Mouse (Mus musculus) adrenal gland, adult 8-10 months (tissue): ENCODE data around the gene St3gal2. TPM values are rescaled to one million over a fixed set of nuclear protein-coding genes. Genes with fewer than 3 reads are reported as not detected.
"Not testable (repeated sequence)": the region's sequence is repeated elsewhere in the genome, so short reads cannot be mapped to it uniquely, and the experiment has no call there.

Experiments
- DNase-seq: peaks from one replicate; pipeline ENCODE4 v3.0.0; 2022
- total RNA-seq, 4 experiments: library from RNA; stranded (reverse); gene quantifications; 2 replicates each; pipeline ENCODE4 v1.2.4; 2022

St3gal2 gene
- total RNA-seq = 10 to 100 TPM; 19.1 to 41.1 (median 27.7) TPM

DNA sequence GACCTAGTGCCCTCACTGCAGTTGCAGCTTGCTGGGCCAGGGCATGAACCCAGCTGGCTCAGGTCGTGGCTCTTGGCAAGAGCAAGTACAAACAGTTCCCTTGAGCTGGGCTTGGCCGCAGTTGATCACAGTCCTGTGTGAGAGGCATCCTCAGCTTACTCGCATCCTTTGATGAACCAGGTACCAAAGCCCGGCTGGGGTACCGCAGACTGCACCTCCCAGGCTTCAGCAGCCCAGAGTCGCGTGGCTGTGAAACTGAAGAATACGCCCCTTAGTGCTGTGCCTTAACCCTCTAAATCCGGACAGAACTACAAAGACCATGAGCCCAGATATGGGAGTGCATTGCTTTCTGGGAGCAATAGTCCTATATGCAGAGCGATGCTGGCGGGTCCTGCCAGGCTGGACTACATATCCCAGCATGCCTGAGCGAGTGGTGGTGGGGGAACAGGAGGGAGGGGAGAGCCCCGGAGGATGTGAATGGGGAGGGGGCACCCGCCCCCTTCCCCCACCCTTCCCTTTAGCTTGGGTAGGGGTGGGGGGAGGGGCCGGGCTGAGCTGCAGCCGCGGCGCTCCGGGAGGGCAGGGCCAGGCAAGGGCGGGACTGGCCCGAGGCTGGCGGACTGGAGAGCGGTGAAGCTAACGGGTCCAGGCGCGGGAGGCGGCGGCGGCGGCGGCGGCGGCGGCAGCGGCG, at the start of gene St3gal2:
St3gal2 (plus strand) TSS at position 582 of the 691 bp plus-strand sequence.
- peak; percentile 89 for DNase-seq

DNA sequence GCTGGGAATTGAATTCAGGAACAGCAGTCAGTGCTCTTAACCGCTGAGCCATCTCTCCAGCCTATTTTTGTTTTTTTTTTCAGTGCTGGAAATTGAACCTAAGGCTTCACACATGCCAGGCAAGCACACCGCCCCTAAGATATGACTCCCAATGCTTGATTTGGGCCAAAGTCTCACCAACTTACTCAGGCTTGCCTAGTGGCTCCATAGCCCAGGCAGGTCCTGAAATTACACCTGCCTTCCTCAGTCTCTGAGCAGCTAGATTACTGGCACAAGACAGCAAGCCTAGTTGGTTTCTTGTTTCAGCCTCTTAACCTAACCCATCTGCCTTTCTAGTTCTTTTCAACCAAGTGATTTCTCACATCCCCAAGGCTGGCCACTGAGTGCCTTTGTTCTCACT, 49.2 kb upstream of the St3gal2 start:
- DNase-seq = no peak

DNA sequence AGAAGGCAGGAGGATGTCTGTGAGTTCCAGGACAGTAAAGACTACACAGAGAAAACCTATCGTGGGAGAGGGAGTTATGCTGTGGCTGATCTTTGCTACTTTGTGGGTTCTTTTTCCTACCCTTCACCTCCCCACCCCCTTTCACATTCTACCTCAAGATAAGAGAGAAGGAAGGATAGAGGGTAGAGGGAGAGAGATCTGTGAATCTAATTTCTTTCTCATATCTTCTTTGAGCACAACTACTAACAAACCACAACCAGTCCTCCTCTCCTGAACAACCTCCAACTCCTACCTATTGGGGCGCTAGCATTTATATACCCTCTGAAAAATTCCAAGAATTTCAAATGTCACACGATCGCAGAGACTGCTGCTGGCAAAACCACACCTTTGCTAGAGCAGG, 41.9 kb upstream of the St3gal2 start:
- DNase-seq = no peak

DNA sequence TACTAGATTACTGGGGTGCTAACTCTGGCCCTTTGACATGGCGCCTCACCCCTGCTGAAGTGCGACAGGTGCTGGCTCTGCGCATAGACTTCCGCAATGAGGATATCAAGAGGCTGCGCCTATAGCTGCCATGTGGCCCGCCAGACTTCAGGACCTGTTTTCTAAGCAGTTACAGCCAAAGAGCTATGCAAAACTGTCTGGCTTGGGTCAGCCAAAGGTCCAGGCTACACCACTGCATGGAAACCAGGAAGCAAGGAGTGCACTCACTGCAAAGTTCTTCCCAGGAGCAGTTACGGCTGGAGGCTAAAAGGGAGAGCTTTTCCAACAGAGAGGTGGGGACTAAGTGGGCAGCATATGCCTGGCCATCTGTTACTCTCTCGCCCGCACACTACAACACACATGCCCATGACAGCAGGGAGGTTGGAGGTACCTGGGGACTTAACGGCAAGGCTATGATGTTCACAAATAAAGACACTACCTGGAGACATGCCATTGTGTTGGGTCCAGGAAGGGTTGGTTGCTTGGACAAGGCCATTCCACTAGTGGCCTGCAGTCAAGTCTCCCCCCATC, 37.9 kb upstream of the St3gal2 start:
- no peak for DNase-seq

DNA sequence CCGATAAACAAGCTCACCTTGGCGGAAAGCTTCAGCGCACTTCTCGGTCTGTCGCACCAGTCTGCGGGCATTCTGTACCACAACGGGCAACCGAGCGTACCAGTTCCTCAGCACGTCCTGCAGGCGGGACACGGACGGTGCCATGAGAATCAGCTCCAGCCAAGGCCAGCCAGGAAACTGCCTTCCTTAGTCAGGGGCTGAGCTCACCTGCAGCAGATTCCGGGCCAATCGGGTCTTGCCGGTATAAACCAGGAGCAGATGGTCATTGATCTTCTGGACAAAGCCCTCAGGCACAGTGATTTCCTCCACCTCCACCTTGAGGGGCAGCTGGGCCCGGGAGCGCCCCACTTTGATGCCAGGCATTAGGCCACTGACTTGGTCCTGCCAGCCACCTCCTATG, 35.9 kb upstream of the St3gal2 start:
- no peak for DNase-seq

DNA sequence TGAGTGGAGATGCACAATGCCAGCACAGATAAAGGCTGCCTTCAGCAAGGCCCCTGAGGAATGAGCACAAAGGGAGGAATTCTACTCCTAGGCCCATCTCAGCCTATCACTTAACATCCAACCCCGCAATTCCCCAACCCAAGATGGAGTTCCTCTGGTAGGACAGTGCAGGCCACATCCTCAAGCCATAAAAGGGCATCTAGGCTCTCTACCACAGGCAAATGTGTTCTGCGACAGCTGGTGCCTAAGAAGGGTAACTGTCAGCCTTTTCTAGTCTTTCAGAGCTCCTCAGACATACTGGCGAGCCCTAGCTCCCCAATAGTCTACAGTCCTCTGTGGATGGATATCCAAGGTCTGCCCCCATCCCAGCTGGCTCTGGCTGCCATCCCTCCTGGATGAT, 33.1 kb upstream of the St3gal2 start:
- no peak for DNase-seq

DNA sequence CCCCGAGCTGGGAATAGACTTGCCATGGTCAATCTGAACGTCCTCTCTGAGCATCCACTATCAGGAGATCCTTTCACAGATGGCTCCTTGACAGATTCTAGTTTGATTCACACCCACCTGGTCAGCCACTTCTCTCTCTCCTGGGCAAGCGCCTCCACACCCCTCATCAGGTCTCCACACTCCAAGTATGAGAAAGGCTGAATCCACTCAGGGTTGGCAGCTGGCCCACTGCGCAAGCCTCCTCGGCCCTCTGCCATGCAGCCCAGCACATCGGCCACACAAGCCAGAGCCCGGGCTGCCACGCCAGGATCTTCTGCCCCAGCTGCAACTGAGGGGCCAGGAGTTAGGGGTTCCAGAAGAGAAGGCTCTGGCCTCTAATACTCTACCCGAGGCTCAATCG, 32.2 kb upstream of the St3gal2 start:
- DNase-seq = no peak

DNA sequence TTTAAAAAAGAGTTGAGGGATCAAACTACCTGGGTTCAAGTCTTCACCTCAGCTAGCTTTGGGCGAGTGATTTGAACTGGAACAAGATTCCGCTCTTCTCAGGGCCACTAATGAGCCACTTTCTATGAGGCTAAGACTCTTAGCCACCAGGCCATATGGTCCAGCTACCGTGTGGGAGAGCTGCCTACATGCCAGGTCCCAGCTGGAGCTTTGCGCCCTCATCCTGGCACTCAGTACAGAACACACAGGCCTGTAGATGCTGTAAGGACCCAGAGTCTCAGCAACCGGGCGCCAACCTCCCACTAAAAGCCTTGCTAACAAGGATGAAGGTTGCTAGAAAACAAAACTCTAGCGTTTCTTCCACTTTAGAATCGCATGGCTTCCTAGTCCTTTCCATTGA, 31.3 kb upstream of the St3gal2 start:
- DNase-seq = no peak

DNA sequence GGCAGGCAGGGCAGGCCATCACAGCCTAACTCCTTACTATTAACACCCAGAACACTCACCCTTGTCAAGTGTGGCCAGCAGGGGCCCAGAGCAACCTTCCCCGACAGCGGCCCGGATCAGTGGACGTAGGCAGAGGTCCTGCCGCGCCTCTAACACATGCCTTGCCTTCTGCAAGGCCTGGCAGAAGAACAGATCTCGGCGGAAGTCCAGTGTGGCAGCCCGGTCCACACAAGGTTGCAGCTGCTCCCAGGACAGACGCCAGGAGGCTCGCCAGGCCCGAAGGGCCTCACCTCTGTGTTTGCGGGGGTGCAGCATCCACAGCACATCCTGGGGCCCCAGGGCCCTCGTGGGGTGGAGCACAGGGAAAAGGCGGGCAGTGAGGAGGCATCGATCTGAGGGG, 30.9 kb upstream of the St3gal2 start:
- DNase-seq = no peak

DNA sequence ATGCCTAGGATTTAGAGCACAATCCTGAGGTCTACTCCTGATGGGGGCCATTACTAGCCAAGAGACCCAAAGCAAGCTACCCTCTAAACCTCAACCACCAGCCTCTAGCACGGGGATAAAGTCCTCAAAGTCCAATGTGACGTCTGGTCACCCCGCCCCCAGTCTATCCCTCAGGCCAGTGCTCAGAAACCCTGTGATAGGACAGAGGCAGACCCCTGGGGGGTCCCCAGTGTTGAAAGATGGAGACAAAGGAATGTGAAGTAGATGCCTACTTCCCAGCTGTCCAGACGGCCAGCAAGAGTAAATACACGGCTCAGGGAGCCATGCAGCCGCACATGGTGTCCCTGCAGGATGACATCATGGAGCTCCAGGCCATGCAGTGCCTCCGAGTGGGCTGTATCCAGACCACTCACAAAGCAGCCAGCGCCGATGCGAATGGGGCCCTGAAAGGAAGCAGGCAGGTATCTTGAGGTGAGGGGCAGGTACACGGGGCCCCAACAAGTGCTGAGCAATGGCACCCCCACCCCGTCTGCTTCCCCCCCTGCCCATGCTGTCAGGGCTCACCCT, 29.7 kb upstream of the St3gal2 start:
- DNase-seq = no peak

DNA sequence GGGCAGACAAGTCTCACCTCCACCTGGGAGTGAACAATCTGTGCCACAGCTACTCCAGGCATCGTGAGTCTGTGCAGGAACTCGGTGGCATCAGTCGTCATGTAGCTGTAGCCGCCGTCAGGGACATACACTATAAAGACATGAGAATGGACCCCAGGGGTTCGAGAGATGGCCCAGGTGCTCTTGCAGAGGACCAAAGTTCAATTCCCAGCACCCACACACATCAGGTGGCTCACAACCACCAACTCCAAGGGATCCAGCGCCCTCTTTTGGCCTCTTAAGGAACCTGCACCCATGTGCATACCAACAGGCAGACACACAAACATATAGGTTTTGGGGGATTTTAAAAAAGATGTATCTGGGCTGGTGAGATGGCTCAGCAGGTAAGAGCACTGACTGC, 27.7 kb upstream of the St3gal2 start:
- no peak for DNase-seq

DNA sequence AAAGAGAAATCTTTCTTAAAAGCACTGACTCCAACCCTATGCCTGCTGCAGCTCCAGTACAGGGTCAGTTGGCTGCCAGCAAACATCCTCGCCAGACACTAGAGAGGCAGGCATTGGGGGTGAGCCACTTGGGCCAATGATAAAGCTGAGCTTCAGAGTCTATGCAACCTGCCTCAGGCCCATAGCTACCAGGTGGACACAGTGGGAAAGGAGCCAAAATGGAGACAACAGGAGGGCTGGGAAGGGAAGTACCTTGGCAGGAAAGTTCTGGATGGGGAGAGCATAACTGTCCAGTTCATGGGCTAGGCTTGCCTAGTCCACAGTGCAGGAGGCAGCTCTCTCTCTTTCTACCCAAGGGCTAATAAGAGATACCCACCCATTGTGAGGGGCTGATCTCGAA, 26.8 kb upstream of the St3gal2 start:
- DNase-seq = no peak

DNA sequence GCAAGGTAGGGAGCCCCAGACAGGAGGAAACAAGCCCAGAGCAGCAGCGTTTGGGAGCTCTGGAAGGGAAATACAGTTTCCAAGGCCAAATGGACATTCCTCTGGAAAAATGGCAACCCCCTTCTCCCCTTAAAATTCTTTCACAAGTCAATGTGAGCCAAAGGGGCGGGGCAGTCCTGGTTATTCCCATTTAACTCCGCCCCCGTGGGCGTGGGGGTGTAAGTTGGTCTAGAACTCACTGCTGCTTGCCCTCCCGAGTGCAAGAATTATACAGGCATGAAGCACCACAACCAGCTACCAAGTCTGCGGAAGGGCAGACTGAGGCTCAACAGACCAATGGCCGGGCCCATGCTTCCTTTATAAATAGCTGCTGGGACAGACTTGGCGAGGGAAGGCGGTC, 24.9 kb upstream of the St3gal2 start:
- no peak for DNase-seq

DNA sequence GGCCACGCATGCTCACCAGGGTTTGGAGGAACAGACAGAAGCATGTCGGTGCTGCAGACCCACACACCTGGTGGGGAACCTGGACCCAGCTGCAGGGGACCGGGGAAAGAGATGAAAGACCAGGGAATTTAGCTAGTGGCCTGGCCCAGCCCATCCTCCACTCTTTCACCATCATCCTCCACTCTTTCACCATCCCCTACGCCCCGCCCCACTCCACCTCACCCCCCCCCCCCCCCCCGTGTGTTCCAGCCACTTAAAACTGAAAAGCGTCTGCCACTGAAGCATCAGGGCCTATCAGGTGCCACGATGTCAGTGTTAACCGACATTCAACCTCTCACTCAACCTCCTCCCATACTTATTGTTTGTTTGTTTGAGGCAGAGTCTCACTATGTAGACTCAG, 24.5 kb upstream of the St3gal2 start:
- no peak for DNase-seq

DNA sequence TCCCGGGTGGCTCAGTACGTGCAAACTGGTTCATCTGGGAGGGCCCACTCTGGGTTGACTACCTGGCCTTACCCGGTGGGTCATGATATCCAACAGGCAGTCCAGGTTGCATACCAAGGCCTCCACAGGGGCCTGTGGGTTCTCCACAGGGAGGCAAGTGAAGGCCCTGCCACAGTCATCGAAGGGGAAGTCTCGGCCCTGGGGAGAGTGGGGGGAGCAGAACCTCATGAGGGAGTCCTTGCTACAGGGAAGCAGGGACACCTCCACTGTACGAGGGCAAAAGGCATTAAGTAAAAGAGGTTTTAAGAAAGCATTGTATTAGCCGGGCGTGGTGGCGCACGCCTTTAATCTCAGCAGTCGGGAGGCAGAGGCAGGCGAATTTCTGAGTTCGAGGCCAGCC, 23.9 kb upstream of the St3gal2 start:
- no peak for DNase-seq

DNA sequence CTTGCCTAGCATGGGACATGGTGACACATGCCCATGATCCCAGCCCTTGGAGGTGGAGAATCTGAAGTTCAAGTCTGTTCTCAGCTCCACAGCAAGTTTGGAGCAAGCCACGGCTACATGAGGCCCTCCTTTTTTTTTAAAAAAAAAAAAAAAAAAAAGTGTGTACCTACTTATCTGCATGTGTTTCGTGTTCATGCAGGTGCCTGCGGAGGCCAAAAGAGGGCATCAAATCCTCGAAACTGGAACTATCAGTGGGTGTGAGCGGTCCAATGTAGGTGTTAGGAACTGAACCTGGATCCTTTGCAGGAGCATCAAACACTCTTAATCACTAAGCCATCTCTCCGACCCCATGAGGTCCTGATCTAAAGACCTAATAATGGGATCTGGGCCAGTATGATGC, 22.2 kb upstream of the St3gal2 start:
- no peak for DNase-seq

DNA sequence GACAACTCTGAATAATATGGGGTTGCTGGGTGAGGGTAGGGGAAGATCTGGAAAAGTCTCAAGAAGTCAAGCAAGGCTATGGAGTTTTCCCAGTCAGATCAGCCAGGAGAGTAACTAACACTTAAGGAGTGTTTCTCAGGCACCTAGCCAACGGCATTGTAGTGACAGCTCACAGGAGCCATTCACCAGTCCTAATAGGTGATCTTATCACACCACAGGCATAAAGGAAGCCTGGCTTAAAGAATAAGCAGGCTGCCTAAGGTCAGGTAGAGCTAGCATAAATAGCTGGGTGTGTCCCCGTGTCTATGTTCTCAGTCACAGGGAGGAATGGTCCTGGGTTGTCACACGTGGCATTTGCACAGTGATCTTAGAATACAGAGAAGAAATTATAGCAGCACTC, 18.7 kb upstream of the St3gal2 start:
- DNase-seq = no peak

DNA sequence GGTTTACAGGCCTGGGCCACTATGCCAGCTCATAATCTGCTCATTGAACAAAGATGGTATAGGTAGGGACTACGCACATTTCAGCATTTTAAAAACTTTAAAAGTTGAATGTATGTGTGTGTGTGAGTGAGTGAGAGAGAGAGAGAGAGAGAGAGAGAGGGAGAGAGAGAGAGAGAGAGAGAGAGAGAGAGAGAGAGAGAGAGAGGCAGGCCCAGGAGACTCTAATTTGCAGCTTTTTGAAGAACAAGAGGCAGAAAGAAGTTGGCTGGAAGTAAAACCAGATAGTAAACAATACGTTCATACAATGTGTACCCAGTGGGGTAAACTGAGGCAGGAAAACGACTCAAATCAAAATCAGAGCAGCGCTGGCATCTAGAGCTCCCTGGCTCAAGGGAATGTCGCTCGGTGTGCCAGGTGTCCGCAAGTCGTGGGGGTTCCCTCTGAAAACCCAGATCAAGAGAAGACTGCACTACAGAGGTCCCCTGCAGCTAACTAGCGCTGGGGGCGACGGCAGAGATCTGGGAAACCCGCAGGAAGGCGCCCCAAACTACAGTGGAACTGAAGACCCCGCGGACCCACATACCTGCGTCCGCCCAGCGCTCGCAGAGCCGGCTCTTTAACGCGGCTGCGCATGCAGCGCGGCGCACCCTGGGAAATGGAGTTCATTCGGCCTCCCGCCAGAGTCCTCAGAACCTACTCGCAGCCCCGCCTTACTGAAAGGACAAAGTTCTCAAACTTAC, 17.7 kb upstream of the St3gal2 start, which contains the start of gene Fuk:
Fuk (minus strand) TSS at position 650 of the 740 bp plus-strand sequence.
- peak; percentile 68 for DNase-seq

DNA sequence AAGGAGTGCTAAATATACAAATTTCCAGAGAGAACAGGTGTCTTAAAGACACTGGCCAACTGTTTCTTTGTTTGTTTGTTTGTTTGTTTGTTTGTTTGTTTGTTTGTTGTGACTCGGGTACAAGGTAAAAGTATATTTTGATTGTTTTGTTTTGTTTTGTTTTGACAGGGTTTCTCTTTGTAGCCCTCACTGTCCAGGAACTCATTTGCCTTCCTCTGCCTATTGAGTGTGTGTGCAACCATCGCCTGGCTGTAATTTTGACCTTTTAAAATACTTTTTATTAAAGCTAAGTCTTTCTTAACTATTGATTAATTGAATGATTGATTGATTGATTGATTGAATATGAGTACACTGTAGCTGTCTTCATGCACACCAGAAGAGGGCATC, 17.1 kb upstream of the St3gal2 start:
- no peak for DNase-seq

DNA sequence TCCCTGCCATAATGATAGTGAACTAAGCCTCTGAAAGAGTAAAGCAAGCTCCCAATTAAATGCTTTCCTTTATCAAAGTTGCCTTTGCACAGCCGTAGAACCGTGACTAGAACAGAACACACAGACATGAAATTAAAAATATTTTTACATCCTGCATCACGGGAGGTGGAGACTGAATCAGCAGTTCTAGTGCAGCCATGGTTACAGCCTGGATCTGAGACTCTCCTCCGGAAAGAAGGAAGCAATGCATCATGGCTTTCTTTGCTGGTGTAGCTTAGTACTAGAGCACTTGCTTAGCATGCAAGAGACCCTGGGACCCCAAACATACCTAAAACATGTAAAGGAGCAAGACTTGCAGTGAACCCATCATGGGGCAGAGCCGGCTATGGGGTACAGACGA, 14.3 kb upstream of the St3gal2 start:
- DNase-seq = no peak

DNA sequence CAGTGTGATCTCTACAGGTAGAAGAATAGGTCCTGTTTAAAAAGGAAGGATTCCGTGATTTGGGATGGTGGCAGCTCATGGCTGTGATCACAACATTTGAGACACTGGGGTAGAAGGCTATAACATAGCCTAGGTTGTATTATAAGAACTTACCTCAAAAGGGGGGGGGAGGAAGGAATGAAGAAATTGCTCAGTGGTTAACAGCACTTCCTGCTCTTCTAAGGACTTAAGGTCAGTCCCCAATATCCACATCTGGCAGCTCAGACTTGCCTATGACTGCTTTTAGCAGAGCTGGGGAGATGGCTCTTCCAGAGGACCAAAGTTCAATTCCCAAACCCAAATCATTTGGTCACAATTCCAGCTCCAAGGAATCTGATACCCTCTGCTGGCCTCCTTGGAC, 13.0 kb upstream of the St3gal2 start:
- DNase-seq = no peak

DNA sequence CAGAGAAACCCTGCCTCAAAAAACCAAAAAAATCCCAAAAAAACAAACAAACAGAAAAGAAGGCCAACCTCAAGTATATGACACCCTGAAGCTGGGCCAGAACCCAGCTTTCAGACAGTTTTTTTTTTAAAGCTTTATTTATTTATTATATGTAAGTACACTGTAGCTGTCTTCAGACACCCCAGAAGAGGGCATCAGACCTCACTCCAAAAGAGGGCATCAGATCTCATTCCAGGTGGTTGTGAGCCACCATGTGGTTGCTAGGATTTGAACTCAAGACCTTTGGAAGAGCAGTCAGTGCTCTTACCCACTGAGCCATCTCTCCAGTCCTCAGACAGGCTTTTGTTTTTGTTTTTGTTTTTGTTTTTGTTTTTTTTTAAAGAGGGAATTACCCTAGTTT, 9.9 kb upstream of the St3gal2 start:
- DNase-seq = not testable (repeated sequence)
